Mouse (Mus musculus): ENCODE results near the gene Klhdc9. TPM values are rescaled to one million over a fixed set of nuclear protein-coding genes. Genes with fewer than 3 reads are reported as not detected.

Klhdc9 gene
- under 1 TPM in 1 of 2 experiments, not detected in 1; 0.58 TPM for polyA plus RNA-seq (2017; shearing (Covaris generic))

DNA sequence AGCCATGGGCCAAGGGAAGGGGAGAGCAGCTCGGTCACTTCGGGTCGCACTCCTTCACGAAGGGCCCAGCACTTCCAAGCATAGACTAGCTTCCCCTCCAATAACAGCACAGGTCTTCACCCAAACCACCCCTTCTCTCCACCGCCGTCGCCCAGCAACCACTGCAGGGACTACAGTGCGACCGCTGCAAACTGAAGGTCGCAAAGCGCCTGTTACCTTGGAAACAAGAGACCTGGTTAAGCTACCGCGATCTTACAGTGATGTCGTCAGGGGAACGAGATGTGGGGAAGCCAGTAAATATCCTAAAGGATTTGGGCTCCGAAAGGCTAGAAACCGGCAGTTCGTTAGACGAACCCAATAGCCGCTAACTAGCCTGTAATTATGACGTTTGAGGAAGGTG is at the start of gene Klhdc9:
Gene Klhdc9 (minus strand): TSS at position 143 of the 400 bp plus-strand sequence.

DNA sequence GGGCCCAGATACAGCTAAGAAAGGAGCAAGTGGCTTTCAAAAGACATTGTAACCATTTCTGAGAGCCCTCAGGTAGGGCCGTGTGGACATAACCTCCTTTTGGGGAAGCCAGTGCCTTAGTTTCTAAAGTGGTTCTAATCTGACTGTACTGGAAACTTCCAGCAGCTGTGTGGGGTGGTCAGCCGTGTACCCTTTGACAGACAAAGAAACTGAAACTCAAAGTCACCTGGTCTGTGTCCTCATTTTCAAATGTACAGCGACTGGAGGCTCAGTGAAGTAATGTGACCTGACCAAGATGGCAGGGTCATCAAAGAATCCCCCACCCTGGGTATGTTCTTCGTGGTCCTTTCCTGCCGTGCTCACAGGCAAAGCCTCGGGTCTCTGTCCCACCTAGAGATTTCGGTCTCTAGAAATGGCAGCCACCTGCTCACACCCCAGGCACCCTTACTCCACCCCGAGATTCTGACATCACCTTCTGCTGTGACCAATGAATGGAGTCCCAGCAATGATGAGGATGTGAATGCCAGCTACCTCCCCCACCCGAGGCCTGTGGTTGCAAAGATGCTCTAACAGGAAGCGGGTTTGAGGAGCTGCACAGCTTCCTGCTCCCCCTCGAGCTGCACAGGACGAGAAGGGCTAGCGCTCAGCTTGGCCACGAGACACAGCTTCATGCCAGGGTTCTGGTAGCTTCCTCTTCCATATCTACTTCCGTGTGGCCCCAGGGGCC is 27.9 kb upstream of the Klhdc9 start, which contains the start of gene Arhgap30:
Gene Arhgap30 (plus strand): TSS at position 579 of the 727 bp plus-strand sequence.

DNA sequence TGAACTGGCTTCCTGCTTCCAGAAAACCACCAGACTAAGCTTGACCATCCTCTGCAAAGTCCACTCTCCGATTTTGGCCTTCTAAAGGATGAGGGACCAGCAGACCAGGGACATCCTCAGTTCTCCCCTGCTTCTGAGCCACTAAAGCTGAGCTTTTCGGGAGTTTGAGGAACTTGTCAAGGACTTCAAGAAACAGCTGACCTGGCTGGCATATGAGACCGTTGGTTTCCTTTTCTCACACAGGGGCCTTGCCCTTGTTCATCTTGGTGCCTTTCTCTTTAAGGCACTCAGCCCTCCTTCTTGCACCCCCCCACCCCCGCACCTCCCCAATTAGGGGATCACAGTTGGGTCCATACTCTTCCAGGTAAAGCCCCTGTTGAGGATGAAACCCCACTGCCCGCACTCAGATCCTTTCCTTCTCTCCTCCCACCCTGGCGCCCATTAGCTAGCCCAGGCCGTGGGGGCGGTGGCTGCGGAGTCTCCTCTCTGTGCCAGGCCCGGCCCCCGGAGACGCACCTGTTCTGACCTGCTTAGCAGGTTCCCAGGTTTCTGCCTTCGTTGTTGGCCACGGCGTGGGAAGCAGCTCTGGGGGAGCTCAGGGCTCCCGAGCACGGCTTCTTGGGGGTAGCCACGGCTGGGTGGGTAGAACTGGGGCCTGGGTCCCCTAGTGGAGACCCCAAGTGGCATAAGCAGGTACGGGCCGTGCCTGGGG is 9.4 kb upstream of the Klhdc9 start, which contains the start of gene Nectin4:
Gene Nectin4 (plus strand): TSS at position 255 of the 712 bp plus-strand sequence.

DNA sequence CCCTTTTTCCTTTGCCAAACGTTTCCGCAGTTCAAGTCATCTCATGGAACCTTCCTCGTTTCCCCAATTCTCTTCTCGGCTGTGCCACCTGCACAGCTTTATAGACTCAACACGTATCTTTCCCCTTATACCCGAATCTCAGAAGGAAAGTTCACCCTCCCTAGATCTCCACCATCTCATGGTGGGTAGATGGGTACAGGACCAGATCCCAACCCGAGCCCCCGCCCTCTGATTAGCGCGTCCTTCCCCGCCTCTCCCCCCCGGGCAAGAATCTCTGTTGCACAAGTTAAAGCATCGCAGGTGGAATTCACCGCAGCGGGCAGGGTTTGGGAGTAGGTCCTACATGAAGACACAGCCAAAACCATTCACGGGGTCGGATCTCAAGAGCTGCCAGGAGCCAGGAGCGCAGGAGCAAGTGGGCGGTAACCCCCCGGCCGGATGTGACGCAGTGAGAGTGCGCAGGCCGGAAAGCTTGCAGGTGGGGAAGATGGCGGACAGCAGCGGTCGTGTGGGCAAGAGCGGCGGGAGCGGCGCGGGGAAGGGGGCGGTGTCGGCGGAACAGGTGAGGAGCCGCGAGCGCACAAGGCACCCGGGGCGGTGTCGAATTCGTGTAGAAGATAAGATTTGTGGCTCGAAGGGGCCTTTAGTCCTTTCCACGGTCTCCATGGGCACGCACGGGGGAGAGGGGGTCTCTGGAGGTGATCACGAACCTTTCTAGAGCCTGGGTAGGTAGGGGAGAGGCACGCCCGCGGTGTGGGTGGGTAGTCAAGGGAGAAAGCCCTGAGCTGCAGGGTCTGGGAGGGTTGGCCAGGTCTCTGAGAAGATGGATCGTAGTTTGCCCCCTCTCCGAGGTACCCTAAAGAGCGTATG is 15.1 kb downstream of the Klhdc9 start, which contains the start of the genes Nit1 and Pfdn2:
Gene Nit1 (minus strand): TSS at position 422 of the 870 bp plus-strand sequence.
Gene Pfdn2 (plus strand): TSS at position 446 of the 870 bp plus-strand sequence.

DNA sequence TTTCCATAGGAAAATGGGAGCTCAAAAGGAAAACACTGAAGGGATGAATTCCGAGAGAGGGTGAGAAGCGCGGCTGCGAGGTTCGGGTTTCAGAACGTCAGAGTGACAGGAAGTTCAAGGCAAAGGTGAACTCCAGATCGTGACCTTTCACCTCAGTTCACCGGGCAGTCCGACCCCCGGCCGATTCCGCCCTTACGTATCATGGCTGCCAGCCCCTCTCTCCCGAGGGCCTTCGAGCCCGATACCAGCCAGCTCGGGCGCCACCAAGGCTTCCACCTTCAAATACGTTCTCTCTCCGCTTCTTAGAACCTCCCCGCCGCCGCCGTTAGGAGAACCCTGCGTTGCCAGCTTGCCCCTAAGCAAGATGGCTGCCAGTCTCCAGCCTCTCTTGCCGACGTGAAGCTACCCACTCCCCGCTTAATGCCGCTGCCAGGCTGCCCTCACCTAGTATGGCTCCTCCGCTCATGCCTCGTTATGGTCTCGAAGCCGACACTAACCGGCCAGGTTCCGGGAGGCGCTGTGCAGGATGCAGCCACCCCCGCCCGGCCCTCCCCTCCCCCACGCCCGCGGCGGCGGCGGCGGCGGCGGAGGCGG is 31.7 kb downstream of the Klhdc9 start, which contains the start of gene Dedd:
Gene Dedd (plus strand): TSS at position 307 of the 594 bp plus-strand sequence.

Other genes with a start within 250 kb of the Klhdc9 start
- under 1 TPM; 0.44 to 0.68 TPM for gene Cfap126, start 246.9 kb downstream of the Klhdc9 start, polyA plus RNA-seq (2017; shearing (Covaris generic))
- gene Sdhc, start 210.2 kb downstream of the Klhdc9 start, polyA plus RNA-seq (2017; shearing (Covaris generic)) = 100 to 1,000 TPM; 158 to 161 TPM
- gene Mpz, start 210.1 kb downstream of the Klhdc9 start, polyA plus RNA-seq (2017; shearing (Covaris generic)) = under 1 TPM in 1 of 2 experiments, not detected in 1; 0.14 TPM
- not detected for gene Pcp4l1, start 164.5 kb downstream of the Klhdc9 start, polyA plus RNA-seq (2017; shearing (Covaris generic))
- gene Nr1i3, start 146.8 kb downstream of the Klhdc9 start, polyA plus RNA-seq (2017; shearing (Covaris generic)) = under 1 TPM; 0.27 to 0.52 TPM
- 10 to 100 TPM; 23.6 to 25.1 TPM for gene Tomm40l, start 138.3 kb downstream of the Klhdc9 start, polyA plus RNA-seq (2017; shearing (Covaris generic))
- gene Apoa2, start 135.7 kb downstream of the Klhdc9 start, polyA plus RNA-seq (2017; shearing (Covaris generic)) = under 1 TPM in 1 of 2 experiments, not detected in 1; 0.62 TPM
- gene Fcer1g, start 126.4 kb downstream of the Klhdc9 start, polyA plus RNA-seq (2017; shearing (Covaris generic)) = 10 to 100 TPM in 1 of 2 experiments, 1 to 10 TPM in 1; 5.3 to 42.6 TPM
- under 1 TPM in 1 of 2 experiments, not detected in 1; 0.38 TPM for gene Adamts4, start 110.4 kb downstream of the Klhdc9 start, polyA plus RNA-seq (2017; shearing (Covaris generic))
- 100 to 1,000 TPM; 200 to 203 TPM for gene Ndufs2, start 109.4 kb downstream of the Klhdc9 start, polyA plus RNA-seq (2017; shearing (Covaris generic))
- 10 to 100 TPM; 22.5 to 36.5 TPM for gene B4galt3, start 90.5 kb downstream of the Klhdc9 start, polyA plus RNA-seq (2017; shearing (Covaris generic))
- 10 to 100 TPM; 45.2 to 55.2 TPM for gene Ppox, start 79.6 kb downstream of the Klhdc9 start, polyA plus RNA-seq (2017; shearing (Covaris generic))
- gene Usp21, start 72.8 kb downstream of the Klhdc9 start, polyA plus RNA-seq (2017; shearing (Covaris generic)) = 10 to 100 TPM; 40.8 to 46.2 TPM
- gene Ufc1, start 65.8 kb downstream of the Klhdc9 start, polyA plus RNA-seq (2017; shearing (Covaris generic)) = 10 to 100 TPM; 76.4 to 80.7 TPM
- 10 to 100 TPM; 40.2 to 44.0 TPM for gene Dedd, start 31.7 kb downstream of the Klhdc9 start, polyA plus RNA-seq (2017; shearing (Covaris generic))
- 10 to 100 TPM; 36.3 to 41.8 TPM for gene Nit1, start 15.2 kb downstream of the Klhdc9 start, polyA plus RNA-seq (2017; shearing (Covaris generic))
- 10 to 100 TPM; 65.0 to 93.5 TPM for gene Pfdn2, start 15.1 kb downstream of the Klhdc9 start, polyA plus RNA-seq (2017; shearing (Covaris generic))
- gene Nectin4, start 9.3 kb upstream of the Klhdc9 start, polyA plus RNA-seq (2017; shearing (Covaris generic)) = under 1 TPM; 0.08 to 0.23 TPM
- 100 to 1,000 TPM; 122 to 173 TPM for gene Arhgap30, start 28.2 kb upstream of the Klhdc9 start, polyA plus RNA-seq (2017; shearing (Covaris generic))
- 10 to 100 TPM; 63.4 to 64.5 TPM for gene Usf1, start 50.5 kb upstream of the Klhdc9 start, polyA plus RNA-seq (2017; shearing (Covaris generic))
- gene Tstd1, start 58.1 kb upstream of the Klhdc9 start, polyA plus RNA-seq (2017; shearing (Covaris generic)) = 1 to 10 TPM; 2.0 to 4.2 TPM
- gene F11r, start 76.7 kb upstream of the Klhdc9 start, polyA plus RNA-seq (2017; shearing (Covaris generic)) = under 1 TPM; 0.24 to 0.96 TPM
- gene Alyref2, start 142.7 kb upstream of the Klhdc9 start, polyA plus RNA-seq (2017; shearing (Covaris generic)) = 10 to 100 TPM; 10.7 to 12.7 TPM
- not detected for gene Itln1, start 174.5 kb upstream of the Klhdc9 start, polyA plus RNA-seq (2017; shearing (Covaris generic))
- under 1 TPM; 0.66 to 0.70 TPM for gene Cd244a, start 198.4 kb upstream of the Klhdc9 start, polyA plus RNA-seq (2017; shearing (Covaris generic))
- gene Ly9, start 246.6 kb upstream of the Klhdc9 start, polyA plus RNA-seq (2017; shearing (Covaris generic)) = 100 to 1,000 TPM; 138 to 139 TPM

Measured in activated CD4-positive, CD25-positive, alpha-beta regulatory T cell (primary cell).